Mouse (Mus musculus): ENCODE measurements around the gene Daam1. TPM values are rescaled to one million over a fixed set of nuclear protein-coding genes. Genes with fewer than 3 reads are reported as not detected.

Daam1 gene
- polyA plus RNA-seq, 1 experiment from 2014 or later, result 4.5 TPM

DNA sequence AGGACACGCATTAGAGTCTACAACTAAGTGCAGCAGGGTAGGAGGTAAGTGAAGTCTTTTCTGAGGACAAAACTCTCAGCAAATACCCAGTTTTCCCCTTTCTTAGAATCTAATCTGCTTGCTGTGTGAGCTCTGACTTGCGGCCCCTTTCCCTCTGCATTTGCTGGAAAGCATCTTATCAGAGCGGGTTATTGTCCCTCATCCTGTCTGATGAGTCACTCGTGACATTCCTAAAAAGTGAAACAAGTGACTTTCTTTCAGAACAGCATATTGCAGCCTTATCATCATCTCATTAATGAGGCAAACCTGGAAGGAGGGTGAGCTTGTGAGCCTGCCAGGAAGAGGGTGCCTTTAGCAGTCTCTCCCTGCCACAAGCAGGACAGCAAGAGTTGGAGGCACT, 68.7 kb downstream of the Daam1 start:
- no peak overlapping the region for H3K27ac ChIP-seq (ENCODE audit: low read depth)
- WGBS (ENCODE audit: insufficient replicate concordance), result 63% methylated on average over 4 of the region's 4 CpGs
- no peak for DNase-seq
- H3K36me3 ChIP-seq (replicated peaks; ENCODE audit: insufficient read depth, low read length), result peaks cover 33% of the 10 kb centered on the region
- ATAC-seq, result no peak
- peaks cover 6% of the 10 kb centered on the region for H3K4me1 ChIP-seq (ENCODE audit: insufficient read depth)
- H3K27me3 ChIP-seq (ENCODE audit: insufficient read depth, low read length), result no peaks in the 10 kb centered on the region
- H3K4me3 ChIP-seq (ENCODE audit: low read depth, low read length), result no peak overlapping the region
- TF ChIP-seq CTCF (IDR thresholded peaks at IDR 0.05; ENCODE audit: low read depth), result no peak
- no peak for TF ChIP-seq EP300 (IDR thresholded peaks at IDR 0.05; ENCODE audit: low read depth)
- no peak overlapping the region for H3K9ac ChIP-seq (replicated peaks)
- H3K4me2 ChIP-seq (ENCODE audit: low read depth, low read length), result no peak overlapping the region
- H3K9me3 ChIP-seq (ENCODE audit: low read length), result no peaks in the 10 kb centered on the region

DNA sequence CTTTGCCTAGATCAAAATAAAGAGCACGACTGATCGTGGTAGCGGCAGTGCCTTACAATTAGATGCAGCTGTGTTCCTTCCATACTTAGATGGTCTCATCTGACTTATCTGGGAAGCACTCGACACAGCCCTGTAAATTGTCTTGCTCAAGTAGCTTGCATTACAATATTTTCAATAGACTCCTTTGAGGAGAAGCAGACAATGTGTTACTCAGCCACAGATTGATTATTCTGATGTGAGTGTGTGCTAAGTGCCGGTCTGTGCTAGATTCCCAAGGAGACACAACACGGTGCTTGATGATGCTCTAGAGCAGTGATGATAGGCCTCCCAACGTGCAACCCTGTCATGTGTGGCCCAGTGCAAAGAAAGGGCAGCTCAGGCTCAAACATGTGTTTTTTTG, 70.3 kb downstream of the Daam1 start:
- H3K9me3 ChIP-seq (ENCODE audit: low read length), result no peaks in the 10 kb centered on the region
- TF ChIP-seq CTCF (IDR thresholded peaks at IDR 0.05; ENCODE audit: low read depth) (no peak), EP300 (IDR thresholded peaks at IDR 0.05; ENCODE audit: low read depth) (no peak)
- H3K4me1 ChIP-seq (ENCODE audit: insufficient read depth), result peaks cover 15% of the 10 kb centered on the region
- peaks cover 22% of the 10 kb centered on the region for H3K36me3 ChIP-seq (replicated peaks; ENCODE audit: insufficient read depth, low read length)
- H3K4me2 ChIP-seq (ENCODE audit: low read depth, low read length), result no peak overlapping the region
- ATAC-seq, result no peak
- no peak overlapping the region for H3K9ac ChIP-seq (replicated peaks)
- 91% methylated on average over 7 of the region's 7 CpGs for WGBS (ENCODE audit: insufficient replicate concordance)
- H3K27me3 ChIP-seq (ENCODE audit: insufficient read depth, low read length), result no peaks in the 10 kb centered on the region
- no peak overlapping the region for H3K27ac ChIP-seq (ENCODE audit: low read depth)
- no peak overlapping the region for H3K4me3 ChIP-seq (ENCODE audit: low read depth, low read length)
- no peak for DNase-seq

DNA sequence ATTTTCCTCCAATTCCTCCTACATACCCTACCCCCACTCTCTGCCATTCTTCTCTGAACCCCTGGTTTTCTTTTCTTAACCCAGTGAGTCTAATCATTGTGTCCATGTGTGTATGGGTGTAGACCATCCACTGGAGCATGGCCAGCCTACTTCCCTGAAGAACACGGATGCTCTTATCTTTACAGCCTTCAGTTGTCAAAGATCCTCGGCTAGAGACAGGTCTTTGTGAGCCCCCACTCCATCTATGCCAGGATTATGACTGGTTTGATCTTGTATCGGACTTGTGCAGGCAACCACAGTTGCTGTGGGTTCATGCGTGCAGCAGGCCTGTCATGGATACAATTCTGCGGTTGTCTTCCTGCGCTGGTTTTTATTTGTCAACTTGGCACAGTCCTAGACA, 71.0 kb downstream of the Daam1 start:
- Histone ChIP-seq H3K4me1 (ENCODE audit: insufficient read depth) (peaks cover 16% of the 10 kb centered on the region), H3K9me3 (ENCODE audit: low read length) (no peaks in the 10 kb centered on the region), H3K27me3 (ENCODE audit: insufficient read depth, low read length) (no peaks in the 10 kb centered on the region), H3K4me2 (ENCODE audit: low read depth, low read length) (no peak overlapping the region), H3K4me3 (ENCODE audit: low read depth, low read length) (no peak overlapping the region), H3K9ac (replicated peaks) (no peak overlapping the region), H3K27ac (ENCODE audit: low read depth) (no peak overlapping the region), H3K36me3 (replicated peaks; ENCODE audit: insufficient read depth, low read length) (peaks cover 21% of the 10 kb centered on the region)
- 83% methylated on average over 6 of the region's 6 CpGs for WGBS (ENCODE audit: insufficient replicate concordance)
- no peak for TF ChIP-seq CTCF (IDR thresholded peaks at IDR 0.05; ENCODE audit: low read depth)
- no peak for TF ChIP-seq EP300 (IDR thresholded peaks at IDR 0.05; ENCODE audit: low read depth)
- DNase-seq (no peak), ATAC-seq (0 out of 2 replicates have a peak, but pooled peaks have one; percentile 20)

DNA sequence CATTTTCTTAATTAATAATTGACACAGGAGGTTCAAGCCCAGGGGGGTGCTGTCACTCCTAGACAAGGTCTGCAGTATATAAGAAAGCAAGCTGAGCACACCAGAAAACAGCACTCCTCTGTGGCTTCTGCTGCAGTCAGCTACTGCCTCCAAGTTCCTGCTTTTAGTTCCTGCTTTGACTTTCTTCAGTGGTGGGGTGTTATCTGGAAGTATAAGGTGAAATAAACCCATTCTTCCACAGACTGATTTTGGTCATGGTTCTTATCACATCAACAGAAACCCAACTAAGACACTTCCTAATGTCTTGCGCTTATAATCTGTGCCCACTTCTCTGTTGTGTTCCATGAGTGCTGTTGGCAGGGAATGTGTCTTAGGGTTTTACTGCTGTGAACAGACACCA, 71.4 kb downstream of the Daam1 start:
- TF ChIP-seq EP300 (IDR thresholded peaks at IDR 0.05; ENCODE audit: low read depth), result no peak
- TF ChIP-seq CTCF (IDR thresholded peaks at IDR 0.05; ENCODE audit: low read depth), result no peak
- Histone ChIP-seq H3K9ac (replicated peaks) (no peak overlapping the region), H3K9me3 (ENCODE audit: low read length) (no peaks in the 10 kb centered on the region), H3K4me1 (ENCODE audit: insufficient read depth) (peaks cover 20% of the 10 kb centered on the region), H3K27ac (ENCODE audit: low read depth) (no peak overlapping the region), H3K36me3 (replicated peaks; ENCODE audit: insufficient read depth, low read length) (peaks cover 17% of the 10 kb centered on the region), H3K4me3 (ENCODE audit: low read depth, low read length) (no peak overlapping the region), H3K4me2 (ENCODE audit: low read depth, low read length) (no peak overlapping the region), H3K27me3 (ENCODE audit: insufficient read depth, low read length) (no peaks in the 10 kb centered on the region)
- DNase-seq (no peak), ATAC-seq (no peak)
- WGBS (ENCODE audit: insufficient replicate concordance), result 97% methylated on average over 1 of the region's 1 CpGs

DNA sequence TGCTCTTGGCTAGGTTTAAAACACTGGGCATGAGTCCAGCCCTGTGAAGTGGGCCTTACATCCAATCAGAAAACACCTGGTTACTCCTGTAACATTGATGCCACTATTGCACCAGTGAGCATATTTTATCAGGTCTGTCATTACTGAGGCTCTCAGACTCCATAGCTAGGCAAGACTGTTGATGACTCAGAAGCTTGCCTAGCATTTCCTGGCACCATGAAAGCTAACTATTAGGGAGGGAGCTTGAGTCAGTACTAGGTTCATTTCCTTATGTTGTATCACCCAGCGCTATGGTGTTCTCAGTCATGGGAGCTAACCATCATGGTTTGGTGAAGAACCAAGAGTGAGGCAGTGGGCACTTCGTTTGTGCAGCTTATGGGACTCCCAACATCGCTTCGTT, 72.3 kb downstream of the Daam1 start:
- peaks cover 8% of the 10 kb centered on the region; the same call in 1 of the 2 replicates for H3K36me3 ChIP-seq (replicated peaks; ENCODE audit: insufficient read depth, low read length)
- WGBS (ENCODE audit: insufficient replicate concordance), result 94% methylated on average over 4 of the region's 4 CpGs
- H3K9me3 ChIP-seq (ENCODE audit: low read length), result no peaks in the 10 kb centered on the region
- TF ChIP-seq CTCF (IDR thresholded peaks at IDR 0.05; ENCODE audit: low read depth), result no peak
- TF ChIP-seq EP300 (IDR thresholded peaks at IDR 0.05; ENCODE audit: low read depth), result no peak
- H3K27me3 ChIP-seq (ENCODE audit: insufficient read depth, low read length), result no peaks in the 10 kb centered on the region
- no peak for ATAC-seq
- H3K9ac ChIP-seq (replicated peaks), result no peak overlapping the region
- H3K27ac ChIP-seq (ENCODE audit: low read depth), result no peak overlapping the region
- no peak overlapping the region for H3K4me3 ChIP-seq (ENCODE audit: low read depth, low read length)
- H3K4me2 ChIP-seq (ENCODE audit: low read depth, low read length), result no peak overlapping the region
- DNase-seq, result no peak
- peaks cover 20% of the 10 kb centered on the region for H3K4me1 ChIP-seq (ENCODE audit: insufficient read depth)

DNA sequence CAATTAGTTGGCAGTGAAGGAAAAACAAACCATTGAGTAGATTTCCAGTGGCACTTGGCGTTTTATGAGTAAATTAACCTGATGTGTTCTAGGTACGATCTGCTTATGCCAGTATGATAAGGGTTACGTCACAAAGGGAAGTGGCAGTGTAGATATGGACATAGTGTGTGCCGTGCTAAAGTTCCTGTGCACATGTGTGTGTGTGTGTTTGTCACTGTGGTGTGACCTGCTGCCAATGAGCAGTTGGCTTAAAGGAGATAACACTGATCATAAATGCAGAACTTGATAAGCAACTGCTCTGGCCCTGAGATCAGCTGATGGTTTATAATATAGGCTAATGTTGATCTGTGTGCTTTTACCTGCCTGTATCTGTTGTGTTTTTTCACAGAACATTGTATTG, 73.4 kb downstream of the Daam1 start:
- peak; percentile 63 for ATAC-seq
- DNase-seq, result no peak
- TF ChIP-seq EP300 (IDR thresholded peaks at IDR 0.05; ENCODE audit: low read depth), result peak; percentile 83
- TF ChIP-seq CTCF (IDR thresholded peaks at IDR 0.05; ENCODE audit: low read depth), result no peak
- Histone ChIP-seq H3K9me3 (ENCODE audit: low read length) (no peaks in the 10 kb centered on the region), H3K36me3 (replicated peaks; ENCODE audit: insufficient read depth, low read length) (peaks cover 6% of the 10 kb centered on the region; the same call in 1 of the 2 replicates), H3K4me1 (ENCODE audit: insufficient read depth) (peaks cover 20% of the 10 kb centered on the region), H3K27me3 (ENCODE audit: insufficient read depth, low read length) (no peaks in the 10 kb centered on the region), H3K4me3 (ENCODE audit: low read depth, low read length) (no peak overlapping the region), H3K9ac (replicated peaks) (no peak overlapping the region), H3K27ac (ENCODE audit: low read depth) (0 out of 2 replicates have a peak overlapping the region, but pooled peaks have one; percentile 12), H3K4me2 (ENCODE audit: low read depth, low read length) (no peak overlapping the region; the same call in 1 of the 2 replicates)
- 25% methylated on average over 4 of the region's 4 CpGs for WGBS (ENCODE audit: insufficient replicate concordance)

DNA sequence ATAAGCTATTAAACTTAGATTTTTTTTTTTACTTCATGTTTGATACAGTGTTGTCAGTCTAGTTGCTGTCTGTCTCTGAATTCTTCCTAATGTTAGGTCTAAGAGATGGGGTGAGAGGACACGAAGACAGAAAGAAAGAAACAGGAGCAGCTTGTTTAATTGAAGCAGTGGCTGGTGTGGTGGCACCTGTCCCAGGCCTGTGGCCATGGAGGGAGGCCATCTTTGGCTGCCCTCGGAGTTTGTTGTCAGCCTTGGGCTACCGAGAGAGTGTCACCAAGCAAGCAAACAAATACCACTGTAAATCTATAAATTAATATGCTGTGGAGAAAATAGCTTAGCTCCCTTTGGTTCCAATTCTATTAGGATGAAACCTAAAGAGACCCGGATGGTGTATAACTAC, 74.0 kb downstream of the Daam1 start:
- Histone ChIP-seq H3K9me3 (ENCODE audit: low read length) (no peaks in the 10 kb centered on the region), H3K27me3 (ENCODE audit: insufficient read depth, low read length) (no peaks in the 10 kb centered on the region), H3K36me3 (replicated peaks; ENCODE audit: insufficient read depth, low read length) (peaks cover 6% of the 10 kb centered on the region; the same call in 1 of the 2 replicates), H3K9ac (replicated peaks) (no peak overlapping the region), H3K27ac (ENCODE audit: low read depth) (peak overlapping the region; percentile 57), H3K4me3 (ENCODE audit: low read depth, low read length) (no peak overlapping the region), H3K4me2 (ENCODE audit: low read depth, low read length) (no peak overlapping the region), H3K4me1 (ENCODE audit: insufficient read depth) (peaks cover 21% of the 10 kb centered on the region)
- WGBS (ENCODE audit: insufficient replicate concordance), result 71% methylated on average over 4 of the region's 4 CpGs
- TF ChIP-seq EP300 (IDR thresholded peaks at IDR 0.05; ENCODE audit: low read depth), result no peak
- TF ChIP-seq CTCF (IDR thresholded peaks at IDR 0.05; ENCODE audit: low read depth), result no peak
- ATAC-seq (no peak), DNase-seq (no peak)

All from liver, postnatal 0 days (tissue).